Mouse (Mus musculus): ENCODE data around the gene Slc36a3. TPM values are rescaled to one million over a fixed set of nuclear protein-coding genes. Genes with fewer than 3 reads are reported as not detected.

The Slc36a3 gene
- polyA plus RNA-seq, 2 experiments = not detected

GRCm38 (mm10) chr11:55136770-55137547 is 14.5 kb downstream of the Slc36a3 start:
- no peak for TF ChIP-seq POLR2A (IDR thresholded peaks at IDR 0.05; ENCODE audit: borderline replicate concordance, extremely low read depth, insufficient read depth, insufficient read length)
- no peaks in the 10 kb centered on the region for H3K9me3 ChIP-seq (ENCODE audit: control insufficient read depth, low read length)
- no peaks in the 10 kb centered on the region for H3K27me3 ChIP-seq (ENCODE audit: control insufficient read depth, insufficient read depth, low read length)
- no peak for DNase-seq (ENCODE audit: low spot score)
- no peaks in the 10 kb centered on the region for H3K36me3 ChIP-seq (ENCODE audit: control insufficient read depth, insufficient read depth, low read length)
- H3K4me1 ChIP-seq (ENCODE audit: control insufficient read depth, insufficient read depth, low read length) = no peaks in the 10 kb centered on the region
- 80% methylated on average over 15 of the region's 15 CpGs for WGBS
- no peak overlapping the region for H3K27ac ChIP-seq (replicated peaks; ENCODE audit: low read depth, low read length)
- no peak overlapping the region for H3K9ac ChIP-seq (ENCODE audit: low read depth, low read length, severe bottlenecking)
- no peak overlapping the region for H3K4me3 ChIP-seq (replicated peaks; ENCODE audit: low read length)
- ATAC-seq (ENCODE audit: low FRiP score, low read depth) = no peak
- H3K4me2 ChIP-seq (replicated peaks; ENCODE audit: low read depth, low read length, severe bottlenecking) = no peak overlapping the region

GRCm38 (mm10) chr11:55134871-55135270 is 16.6 kb downstream of the Slc36a3 start:
- Histone ChIP-seq H3K4me2 (replicated peaks; ENCODE audit: low read depth, low read length, severe bottlenecking) (no peak overlapping the region), H3K36me3 (ENCODE audit: control insufficient read depth, insufficient read depth, low read length) (no peaks in the 10 kb centered on the region), H3K27me3 (ENCODE audit: control insufficient read depth, insufficient read depth, low read length) (no peaks in the 10 kb centered on the region), H3K27ac (replicated peaks; ENCODE audit: low read depth, low read length) (no peak overlapping the region), H3K9me3 (ENCODE audit: control insufficient read depth, low read length) (no peaks in the 10 kb centered on the region), H3K9ac (ENCODE audit: low read depth, low read length, severe bottlenecking) (no peak overlapping the region), H3K4me1 (ENCODE audit: control insufficient read depth, insufficient read depth, low read length) (no peaks in the 10 kb centered on the region), H3K4me3 (replicated peaks; ENCODE audit: low read length) (no peak overlapping the region)
- no peak for TF ChIP-seq POLR2A (IDR thresholded peaks at IDR 0.05; ENCODE audit: borderline replicate concordance, extremely low read depth, insufficient read depth, insufficient read length)
- WGBS = 93% methylated on average over 5 of the region's 5 CpGs
- DNase-seq (ENCODE audit: low spot score) (no peak), ATAC-seq (ENCODE audit: low FRiP score, low read depth) (no peak)

DNA sequence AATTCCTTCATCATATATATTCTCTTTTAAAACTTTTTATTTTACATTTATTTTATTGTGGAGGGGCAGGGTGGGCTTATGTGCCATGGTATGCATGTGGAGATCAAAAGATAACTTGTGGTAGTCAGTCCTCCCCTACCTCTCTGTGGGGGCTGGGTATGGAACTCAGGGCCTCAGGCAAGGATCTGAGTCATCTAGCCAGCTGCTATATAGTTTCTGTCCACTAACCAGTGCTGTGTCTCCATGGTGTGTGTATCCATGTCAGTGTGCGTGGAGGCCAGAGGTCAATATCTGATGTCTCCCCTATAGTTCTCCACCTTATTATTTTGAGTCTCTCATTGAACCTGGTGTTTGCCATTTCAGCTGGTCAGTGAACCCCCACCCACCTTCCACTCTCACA is 17.1 kb downstream of the Slc36a3 start:
- ATAC-seq (ENCODE audit: low FRiP score, low read depth) (no peak), DNase-seq (ENCODE audit: low spot score) (no peak)
- WGBS = 87% methylated on average over 1 of the region's 1 CpGs
- Histone ChIP-seq H3K27me3 (ENCODE audit: control insufficient read depth, insufficient read depth, low read length) (no peaks in the 10 kb centered on the region), H3K4me3 (replicated peaks; ENCODE audit: low read length) (no peak overlapping the region), H3K9me3 (ENCODE audit: control insufficient read depth, low read length) (no peaks in the 10 kb centered on the region), H3K4me1 (ENCODE audit: control insufficient read depth, insufficient read depth, low read length) (no peaks in the 10 kb centered on the region), H3K4me2 (replicated peaks; ENCODE audit: low read depth, low read length, severe bottlenecking) (no peak overlapping the region), H3K9ac (ENCODE audit: low read depth, low read length, severe bottlenecking) (no peak overlapping the region), H3K36me3 (ENCODE audit: control insufficient read depth, insufficient read depth, low read length) (no peaks in the 10 kb centered on the region), H3K27ac (replicated peaks; ENCODE audit: low read depth, low read length) (no peak overlapping the region)
- no peak for TF ChIP-seq POLR2A (IDR thresholded peaks at IDR 0.05; ENCODE audit: borderline replicate concordance, extremely low read depth, insufficient read depth, insufficient read length)

DNA sequence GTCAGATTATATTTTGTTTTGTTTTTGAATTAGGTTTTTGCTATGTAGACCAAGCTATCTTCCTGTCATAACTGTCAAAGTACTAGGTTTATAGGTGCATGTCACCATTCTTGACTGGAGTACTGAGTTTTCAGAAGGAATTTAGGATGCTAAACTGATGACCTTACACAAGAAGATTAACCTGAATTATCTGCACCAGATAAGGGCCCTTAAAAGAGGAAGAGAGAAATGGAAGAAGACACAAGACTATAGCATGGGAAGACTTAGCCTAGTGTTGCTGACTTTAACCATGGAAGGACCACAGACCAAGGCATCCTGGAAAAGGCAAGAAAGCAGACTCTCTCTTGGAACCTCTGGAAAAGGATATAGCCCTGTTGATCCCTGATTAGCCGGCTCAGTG is 18.3 kb downstream of the Slc36a3 start:
- TF ChIP-seq POLR2A (IDR thresholded peaks at IDR 0.05; ENCODE audit: borderline replicate concordance, extremely low read depth, insufficient read depth, insufficient read length) = no peak
- Histone ChIP-seq H3K9me3 (ENCODE audit: control insufficient read depth, low read length) (no peaks in the 10 kb centered on the region), H3K4me3 (replicated peaks; ENCODE audit: low read length) (no peak overlapping the region), H3K9ac (ENCODE audit: low read depth, low read length, severe bottlenecking) (no peak overlapping the region), H3K27ac (replicated peaks; ENCODE audit: low read depth, low read length) (no peak overlapping the region), H3K4me1 (ENCODE audit: control insufficient read depth, insufficient read depth, low read length) (no peaks in the 10 kb centered on the region), H3K27me3 (ENCODE audit: control insufficient read depth, insufficient read depth, low read length) (no peaks in the 10 kb centered on the region), H3K4me2 (replicated peaks; ENCODE audit: low read depth, low read length, severe bottlenecking) (no peak overlapping the region), H3K36me3 (ENCODE audit: control insufficient read depth, insufficient read depth, low read length) (no peaks in the 10 kb centered on the region)
- WGBS = 100% methylated on average over 1 of the region's 1 CpGs
- no peak for ATAC-seq (ENCODE audit: low FRiP score, low read depth)
- no peak for DNase-seq (ENCODE audit: low spot score)

DNA sequence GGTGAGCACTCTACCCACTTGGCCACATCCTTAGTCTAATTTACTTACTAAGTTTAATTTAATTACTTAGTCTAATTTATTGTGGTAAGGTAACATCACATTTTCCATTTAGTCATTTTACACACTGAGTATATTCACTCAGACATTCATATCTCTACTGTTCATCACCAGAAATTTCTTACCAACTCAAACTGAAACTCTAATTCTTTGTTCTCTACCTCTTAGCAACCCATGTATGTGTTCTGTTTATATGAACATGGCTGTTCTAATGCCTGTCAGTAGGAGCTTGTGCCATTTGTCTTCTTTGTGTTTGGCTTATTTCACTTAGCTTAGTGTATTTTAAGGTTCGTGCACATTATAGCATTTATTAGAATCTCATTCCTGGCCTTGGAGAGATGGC is 19.6 kb downstream of the Slc36a3 start:
- Histone ChIP-seq H3K4me2 (replicated peaks; ENCODE audit: low read depth, low read length, severe bottlenecking) (no peak overlapping the region), H3K4me3 (replicated peaks; ENCODE audit: low read length) (no peak overlapping the region), H3K4me1 (ENCODE audit: control insufficient read depth, insufficient read depth, low read length) (no peaks in the 10 kb centered on the region), H3K36me3 (ENCODE audit: control insufficient read depth, insufficient read depth, low read length) (no peaks in the 10 kb centered on the region), H3K27me3 (ENCODE audit: control insufficient read depth, insufficient read depth, low read length) (no peaks in the 10 kb centered on the region), H3K27ac (replicated peaks; ENCODE audit: low read depth, low read length) (no peak overlapping the region), H3K9ac (ENCODE audit: low read depth, low read length, severe bottlenecking) (no peak overlapping the region), H3K9me3 (ENCODE audit: control insufficient read depth, low read length) (no peaks in the 10 kb centered on the region)
- DNase-seq (ENCODE audit: low spot score) = no peak
- no peak for ATAC-seq (ENCODE audit: low FRiP score, low read depth)
- no peak for TF ChIP-seq POLR2A (IDR thresholded peaks at IDR 0.05; ENCODE audit: borderline replicate concordance, extremely low read depth, insufficient read depth, insufficient read length)
- WGBS = 82% methylated on average over 1 of the region's 1 CpGs

Measured in limb, embryonic 14.5 days (tissue).